Mouse (Mus musculus): Measurements from ENCODE around the gene Tmem259.

DNA sequence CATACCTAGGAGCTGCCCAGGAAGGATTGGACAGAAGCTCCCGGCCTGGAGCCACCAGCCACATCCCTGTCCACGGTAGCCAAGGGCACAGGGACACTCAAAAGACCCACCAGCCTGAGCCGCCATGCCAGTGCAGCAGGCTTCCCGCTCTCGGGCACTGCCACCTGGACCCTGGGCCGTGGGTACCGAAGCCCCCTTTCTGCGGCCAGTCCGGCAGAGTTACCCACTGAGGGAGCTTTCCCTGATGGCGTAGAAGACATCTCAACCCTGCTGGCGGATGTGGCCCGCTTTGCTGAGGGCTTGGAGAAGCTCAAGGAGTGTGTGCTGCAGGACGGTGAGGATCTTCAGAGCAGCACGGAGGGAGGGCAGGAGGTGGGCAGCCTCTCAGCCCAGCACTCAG lies 33.6 kb upstream of the Tmem259 start:
- TF ChIP-seq POLR2A (IDR thresholded peaks at IDR 0.05; ENCODE audit: borderline replicate concordance, control insufficient read depth, low read depth, low read length) (no peak; the same call in 1 of the 2 replicates), CTCF (IDR thresholded peaks at IDR 0.05; ENCODE audit: control insufficient read depth, insufficient read depth, low read length) (0 out of 2 replicates have a peak, but pooled peaks have one; percentile 17)
